Mouse (Mus musculus): ENCODE measurements around the gene Tenm3.

GRCm38 (mm10) chr8:48827454-48827853, 16.3 kb downstream of the Tenm3 start:
- TF ChIP-seq E2F4 (IDR thresholded peaks at IDR 0.05; ENCODE audit: insufficient read depth) (no peak), POLR2A (IDR thresholded peaks at IDR 0.05; ENCODE audit: insufficient read length, low read depth) (no peak), REST (IDR thresholded peaks at IDR 0.05; ENCODE audit: insufficient read depth, insufficient read length) (no peak), MAX (IDR thresholded peaks at IDR 0.05; ENCODE audit: low read depth) (no peak), MYOD1 (IDR thresholded peaks at IDR 0.05; ENCODE audit: control insufficient read depth in 1 of 3, insufficient read length in 2 of 3, low read depth in 2 of 3) (no peak), TCF3 (IDR thresholded peaks at IDR 0.05; ENCODE audit: insufficient read length, low read depth) (no peak)
